Mouse (Mus musculus) embryonic facial prominence, embryonic 10.5 days (tissue): ENCODE data around the gene Aebp1. TPM values are rescaled to one million over a fixed set of nuclear protein-coding genes. Genes with fewer than 3 reads are reported as not detected.

Experiments used
- DNase-seq: peaks from one replicate; pipeline ENCODE4 v3.0.0-alpha.2; 2017; ENCODE audit warnings: low spot score
- H3K27ac ChIP-seq: fragments of 300-500 bp; sonication (generic); replicated peaks from 2 replicates; pipeline ENCODE4 v1.5.1; 2016; ENCODE audit warnings: mild to moderate bottlenecking
- H3K27me3 ChIP-seq: fragments of 300-500 bp; sonication (generic); replicated peaks from 2 replicates; pipeline ENCODE4 v1.6.1; 2016; ENCODE audit warnings: low read depth, mild to moderate bottlenecking; ENCODE audit not compliant: poor library complexity, severe bottlenecking
- H3K36me3 ChIP-seq: fragments of 300-500 bp; sonication (generic); replicated peaks from 2 replicates; pipeline ENCODE4 v1.6.1; 2016; ENCODE audit warnings: mild to moderate bottlenecking, moderate library complexity
- H3K4me1 ChIP-seq: fragments of 300-500 bp; sonication (generic); 2 replicates; pipeline ENCODE4 v1.6.1; 2016
- H3K4me3 ChIP-seq: fragments of 300-500 bp; sonication (generic); 2 replicates; pipeline ENCODE4 v1.5.1; 2016; ENCODE audit warnings: mild to moderate bottlenecking, moderate library complexity
- H3K9me3 ChIP-seq: fragments of 300-500 bp; sonication (generic); 2 replicates; pipeline ENCODE4 v1.6.1; 2016; ENCODE audit warnings: mild to moderate bottlenecking
- WGBS: fragments of 180-500 bp; shearing (Covaris S2); methylation state at CpG from one replicate; pipeline ENCODE4 v1.1.7; 2016; 5-methylcytosine and 5-hydroxymethylcytosine counted together
- polyA plus RNA-seq: library from polyadenylated mRNA; unstranded; fragments of >200 nt; fragmentation: Nextera tagmentation; extraction: Ambion mirVana; gene quantifications from 2 replicates; pipeline ENCODE4 v1.2.1, GENCODE M21; 2016

Gene Aebp1
- polyA plus RNA-seq, 1 experiment from 2014 or later = 9.0 TPM

GRCm38 (mm10) chr11:5916178-5916548 is 54.4 kb downstream of the Aebp1 start:
- Histone ChIP-seq H3K36me3 (no peaks in the 10 kb centered on the region), H3K4me3 (no peak overlapping the region), H3K27ac (no peak overlapping the region), H3K27me3 (peaks cover 8% of the 10 kb centered on the region; the same call in 1 of the 2 replicates), H3K9me3 (no peaks in the 10 kb centered on the region), H3K4me1 (peaks cover 6% of the 10 kb centered on the region; the same call in 1 of the 2 replicates)
- no peak for DNase-seq
- 75% methylated on average over 8 of the region's 8 CpGs for WGBS

DNA sequence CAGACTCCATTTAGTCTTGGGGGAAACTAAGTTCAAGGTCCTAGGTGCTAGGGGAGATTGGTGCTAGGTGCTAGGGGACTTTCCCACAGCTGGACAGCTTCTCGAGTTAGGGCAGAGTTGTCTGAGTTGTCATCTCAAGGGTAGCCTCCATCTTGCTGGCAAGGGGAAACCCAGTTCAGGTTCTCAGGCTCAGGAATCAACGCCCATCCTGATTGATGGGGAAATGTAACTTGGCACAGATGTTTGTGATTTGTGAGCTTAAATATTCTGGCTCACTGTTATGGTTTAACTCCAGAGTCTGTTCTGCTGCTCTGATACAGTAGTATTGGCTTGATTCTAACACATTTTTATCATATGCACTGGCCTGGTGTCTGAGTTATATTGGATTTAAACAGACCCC is 56.4 kb downstream of the Aebp1 start:
- Histone ChIP-seq H3K27me3 (peaks cover 8% of the 10 kb centered on the region; the same call in 1 of the 2 replicates), H3K9me3 (no peaks in the 10 kb centered on the region), H3K4me3 (no peak overlapping the region), H3K27ac (no peak overlapping the region), H3K36me3 (no peaks in the 10 kb centered on the region), H3K4me1 (peaks cover 6% of the 10 kb centered on the region; the same call in 1 of the 2 replicates)
- 72% methylated on average over 2 of the region's 2 CpGs for WGBS
- no peak for DNase-seq

DNA sequence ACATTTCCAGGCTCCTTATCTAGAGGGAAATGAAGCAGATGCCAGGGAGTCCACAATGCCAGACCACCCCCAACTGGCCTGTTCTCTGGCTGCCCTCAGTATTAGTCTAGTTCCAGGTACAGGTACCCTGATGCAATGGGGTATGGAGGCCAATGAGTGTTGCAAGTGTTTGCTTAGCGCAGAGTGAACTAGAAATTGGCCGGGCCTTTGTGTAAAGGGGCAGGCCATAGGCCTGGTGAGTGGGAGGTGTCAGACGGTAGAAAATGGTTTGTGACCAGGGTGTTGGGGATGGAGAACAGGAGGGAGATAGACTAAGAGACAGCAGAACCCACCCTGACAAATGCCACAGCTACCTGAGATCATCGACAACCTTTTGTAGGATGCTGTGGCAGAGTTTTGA is 57.9 kb downstream of the Aebp1 start:
- H3K36me3 ChIP-seq = no peaks in the 10 kb centered on the region
- peaks cover 4% of the 10 kb centered on the region; the same call in 1 of the 2 replicates for H3K27me3 ChIP-seq
- H3K4me3 ChIP-seq = no peak overlapping the region
- no peaks in the 10 kb centered on the region for H3K9me3 ChIP-seq
- no peak for DNase-seq
- peaks cover 6% of the 10 kb centered on the region; the same call in 1 of the 2 replicates for H3K4me1 ChIP-seq
- 95% methylated on average over 4 of the region's 4 CpGs for WGBS
- no peak overlapping the region for H3K27ac ChIP-seq

GRCm38 (mm10) chr11:5920323-5920960 is 58.7 kb downstream of the Aebp1 start:
- H3K4me1 ChIP-seq = peaks cover 6% of the 10 kb centered on the region; the same call in 1 of the 2 replicates
- peak; percentile 26 for DNase-seq
- WGBS = 31% methylated on average over 17 of the region's 17 CpGs
- H3K27ac ChIP-seq = no peak overlapping the region
- H3K27me3 ChIP-seq = no peaks in the 10 kb centered on the region
- no peaks in the 10 kb centered on the region for H3K36me3 ChIP-seq
- H3K4me3 ChIP-seq = no peak overlapping the region
- no peaks in the 10 kb centered on the region for H3K9me3 ChIP-seq

Other genes with a start within 250 kb of the Aebp1 start
- gene Mrps24, start 146.3 kb upstream of the Aebp1 start, polyA plus RNA-seq = 154 and 156 TPM in 2 replicates
- 18.0 and 19.1 TPM in 2 replicates for gene Urgcp, start 99.6 kb upstream of the Aebp1 start, polyA plus RNA-seq
- gene Dbnl, start 73.5 kb upstream of the Aebp1 start, polyA plus RNA-seq = 137 and 138 TPM in 2 replicates
- gene Pgam2, start 58.2 kb upstream of the Aebp1 start, polyA plus RNA-seq = 5.1 and 5.3 TPM in 2 replicates
- gene Polm, start 23.9 kb upstream of the Aebp1 start, polyA plus RNA-seq = 9.4 and 10.0 TPM in 2 replicates
- 155 and 161 TPM in 2 replicates for gene Pold2, start 16.3 kb downstream of the Aebp1 start, polyA plus RNA-seq
- 5.4 and 23.9 TPM in 2 replicates for gene Myl7, start 36.8 kb downstream of the Aebp1 start, polyA plus RNA-seq
- gene Gck, start 88.1 kb downstream of the Aebp1 start, polyA plus RNA-seq = 1.9 and 2.8 TPM in 2 replicates
- 56.0 and 56.8 TPM in 2 replicates for gene Ykt6, start 93.7 kb downstream of the Aebp1 start, polyA plus RNA-seq
- 0.75 and 1.6 TPM in 2 replicates for gene Camk2b, start 204.4 kb downstream of the Aebp1 start, polyA plus RNA-seq